Mouse (Mus musculus) frontal cortex, postnatal 14 days (tissue): ENCODE measurements around the gene Astn2.

Source experiments
- DNase-seq, 2 experiments: peaks; one replicate each; pipeline ENCODE4 v3.0.0; 2022; ENCODE audit warnings: low spot score in 2 of 2

The Astn2 gene

GRCm38 (mm10) chr4:65565493-65565892 lies 838.9 kb downstream of the Astn2 start:
- no peak for DNase-seq

GRCm38 (mm10) chr4:65548561-65548960 lies 855.9 kb downstream of the Astn2 start:
- DNase-seq = no peak

- DNase-seq = no peak
Measured at GRCm38 (mm10) chr4:65545582-65545981, 858.8 kb downstream of the Astn2 start.

- no peak for DNase-seq
Measured at GRCm38 (mm10) chr4:65532071-65532736, 872.2 kb downstream of the Astn2 start.

GRCm38 (mm10) chr4:65531621-65532020 lies 872.8 kb downstream of the Astn2 start:
- DNase-seq = no peak

GRCm38 (mm10) chr4:65530901-65531300 lies 873.5 kb downstream of the Astn2 start:
- DNase-seq = no peak

- DNase-seq = no peak
Measured at GRCm38 (mm10) chr4:65508101-65508500, 896.3 kb downstream of the Astn2 start.

GRCm38 (mm10) chr4:65506870-65507269 lies 897.5 kb downstream of the Astn2 start:
- DNase-seq = no peak

GRCm38 (mm10) chr4:65496463-65496834 lies 908.0 kb downstream of the Astn2 start:
- peak; percentile 30 to 64 for DNase-seq

GRCm38 (mm10) chr4:65495705-65496462 lies 908.5 kb downstream of the Astn2 start:
- no peak for DNase-seq

- no peak for DNase-seq
Measured at GRCm38 (mm10) chr4:65491541-65491940, 912.9 kb downstream of the Astn2 start.

GRCm38 (mm10) chr4:65489711-65490110 lies 914.7 kb downstream of the Astn2 start:
- no peak for DNase-seq

GRCm38 (mm10) chr4:65481632-65482031 lies 922.8 kb downstream of the Astn2 start:
- DNase-seq = no peak

GRCm38 (mm10) chr4:65477106-65477505 lies 927.3 kb downstream of the Astn2 start:
- peak in 1 of 2 experiments; percentile 14 for DNase-seq

GRCm38 (mm10) chr4:65475925-65476560 lies 928.4 kb downstream of the Astn2 start:
- DNase-seq = no peak

GRCm38 (mm10) chr4:65473141-65473540 lies 931.3 kb downstream of the Astn2 start:
- no peak for DNase-seq

GRCm38 (mm10) chr4:65449171-65449570 lies 955.2 kb downstream of the Astn2 start:
- DNase-seq = no peak

GRCm38 (mm10) chr4:65441746-65442145 lies 962.7 kb downstream of the Astn2 start:
- DNase-seq = no peak

GRCm38 (mm10) chr4:65430804-65431203 lies 973.6 kb downstream of the Astn2 start:
- no peak for DNase-seq

- DNase-seq = no peak
Measured at GRCm38 (mm10) chr4:65427480-65427879, 976.9 kb downstream of the Astn2 start.

- DNase-seq = no peak
Measured at GRCm38 (mm10) chr4:65426437-65426836, 978.0 kb downstream of the Astn2 start.

- DNase-seq = no peak
Measured at GRCm38 (mm10) chr4:65423068-65423625, 981.3 kb downstream of the Astn2 start.
